Mouse (Mus musculus): ENCODE data around the gene Yipf2. TPM values are rescaled to one million over a fixed set of nuclear protein-coding genes. Genes with fewer than 3 reads are reported as not detected.
"Not testable (repeated sequence)": the region's sequence is repeated elsewhere in the genome, so short reads cannot be mapped to it uniquely, and the experiment has no call there.

Gene Yipf2
- polyA plus RNA-seq, 1 experiment: 58.7 TPM

- no peaks in the 10 kb centered on the region for H3K4me1 ChIP-seq (ENCODE audit: control insufficient read depth, insufficient read depth, low read length)
- H3K4me3 ChIP-seq (replicated peaks; ENCODE audit: extremely low read depth, low read depth, low read length): no peak overlapping the region
- 51% methylated on average over 10 of the region's 10 CpGs for WGBS
- DNase-seq: peak; percentile 56
- TF ChIP-seq POLR2A (IDR thresholded peaks at IDR 0.05; ENCODE audit: borderline replicate concordance, extremely low read depth, low read depth, low read length) (no peak), CTCF (IDR thresholded peaks at IDR 0.05; ENCODE audit: insufficient read depth, low read length) (peak; percentile 71)
These were observed 9.2 kb upstream of the Yipf2 start for GRCm38 (mm10) chr9:21601722-21602399.

- TF ChIP-seq CTCF (IDR thresholded peaks at IDR 0.05; ENCODE audit: insufficient read depth, low read length) (no peak), POLR2A (IDR thresholded peaks at IDR 0.05; ENCODE audit: borderline replicate concordance, extremely low read depth, low read depth, low read length) (no peak)
- no peaks in the 10 kb centered on the region for H3K4me1 ChIP-seq (ENCODE audit: control insufficient read depth, insufficient read depth, low read length)
- no peak for DNase-seq
- 55% methylated on average over 2 of the region's 2 CpGs for WGBS
- H3K4me3 ChIP-seq (replicated peaks; ENCODE audit: extremely low read depth, low read depth, low read length): no peak overlapping the region
These were observed 8.4 kb upstream of the Yipf2 start for GRCm38 (mm10) chr9:21601073-21601472.

DNA sequence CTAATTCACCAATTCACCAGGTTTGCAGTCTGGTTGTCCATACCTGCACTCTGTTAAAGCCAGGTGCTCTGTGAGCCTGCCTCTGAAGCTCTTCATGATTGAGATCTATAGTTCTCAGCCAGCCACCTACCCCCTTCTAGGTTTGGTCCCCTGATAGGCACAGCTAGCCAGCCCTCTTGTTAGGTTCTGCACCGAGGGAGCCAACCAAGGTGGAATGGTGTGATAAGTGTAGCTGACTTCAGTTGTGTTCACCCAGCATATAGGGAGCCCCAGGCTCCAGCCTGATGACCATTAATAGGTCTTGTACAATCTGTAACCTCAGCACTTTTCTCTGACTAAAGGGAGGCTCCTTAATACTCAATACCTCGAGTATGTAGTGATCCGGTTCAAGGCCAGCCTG lies 7.6 kb upstream of the Yipf2 start:
- Histone ChIP-seq H3K4me1 (ENCODE audit: control insufficient read depth, insufficient read depth, low read length) (no peaks in the 10 kb centered on the region), H3K4me3 (replicated peaks; ENCODE audit: extremely low read depth, low read depth, low read length) (no peak overlapping the region)
- TF ChIP-seq POLR2A (IDR thresholded peaks at IDR 0.05; ENCODE audit: borderline replicate concordance, extremely low read depth, low read depth, low read length) (no peak), CTCF (IDR thresholded peaks at IDR 0.05; ENCODE audit: insufficient read depth, low read length) (no peak)
- no peak for DNase-seq
- WGBS: 71% methylated on average over 3 of the region's 3 CpGs

- TF ChIP-seq POLR2A (IDR thresholded peaks at IDR 0.05; ENCODE audit: borderline replicate concordance, extremely low read depth, low read depth, low read length) (no peak), CTCF (IDR thresholded peaks at IDR 0.05; ENCODE audit: insufficient read depth, low read length) (peak; percentile 46; the same call in 1 of the 2 replicates)
- H3K4me1 ChIP-seq (ENCODE audit: control insufficient read depth, insufficient read depth, low read length): peaks cover 4% of the 10 kb centered on the region; the same call in 1 of the 2 replicates
- H3K4me3 ChIP-seq (replicated peaks; ENCODE audit: extremely low read depth, low read depth, low read length): no peak overlapping the region
- DNase-seq: no peak
- WGBS: 27% methylated on average over 2 of the region's 2 CpGs
These were observed 5.6 kb upstream of the Yipf2 start for GRCm38 (mm10) chr9:21598198-21598597.

DNA sequence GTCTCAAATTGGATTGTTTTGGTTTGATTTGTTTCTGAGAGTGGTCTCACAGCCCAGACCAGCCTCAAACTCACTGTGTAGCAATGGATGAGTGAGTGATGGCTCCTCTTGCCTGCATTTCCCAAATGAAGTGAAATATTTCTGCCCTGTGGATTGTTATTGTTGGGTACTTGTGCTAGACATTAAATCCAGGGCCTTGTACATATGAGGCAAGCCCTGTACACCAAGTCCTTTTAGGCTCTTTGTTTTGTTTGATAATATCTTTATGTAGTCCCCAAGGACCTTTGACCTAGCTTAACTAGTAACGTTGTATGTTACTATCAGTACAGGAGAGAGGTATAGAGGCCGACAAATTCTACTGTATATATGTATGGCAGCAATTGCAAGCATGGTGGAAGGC lies 2.2 kb upstream of the Yipf2 start:
- Histone ChIP-seq H3K4me3 (replicated peaks; ENCODE audit: extremely low read depth, low read depth, low read length) (no peak overlapping the region), H3K4me1 (ENCODE audit: control insufficient read depth, insufficient read depth, low read length) (peaks cover 7% of the 10 kb centered on the region; the same call in 1 of the 2 replicates)
- DNase-seq: no peak
- no peak for TF ChIP-seq CTCF (IDR thresholded peaks at IDR 0.05; ENCODE audit: insufficient read depth, low read length)
- no peak for TF ChIP-seq POLR2A (IDR thresholded peaks at IDR 0.05; ENCODE audit: borderline replicate concordance, extremely low read depth, low read depth, low read length)
- WGBS: 74% methylated on average over 2 of the region's 2 CpGs

GRCm38 (mm10) chr9:21594350-21594749 lies 1.7 kb upstream of the Yipf2 start:
- H3K4me3 ChIP-seq (replicated peaks; ENCODE audit: extremely low read depth, low read depth, low read length); H3K4me1 ChIP-seq (ENCODE audit: control insufficient read depth, insufficient read depth, low read length); DNase-seq: not testable (repeated sequence)
- WGBS: 83% methylated on average over 8 of the region's 8 CpGs

GRCm38 (mm10) chr9:21593122-21593721 lies 594 bp upstream of the Yipf2 start:
- peak overlapping the region; percentile 84 for H3K4me3 ChIP-seq (replicated peaks; ENCODE audit: extremely low read depth, low read depth, low read length)
- no peak for TF ChIP-seq CTCF (IDR thresholded peaks at IDR 0.05; ENCODE audit: insufficient read depth, low read length)
- TF ChIP-seq POLR2A (IDR thresholded peaks at IDR 0.05; ENCODE audit: borderline replicate concordance, extremely low read depth, low read depth, low read length): no peak
- WGBS: 1% methylated on average over 69 of the region's 69 CpGs
- H3K4me1 ChIP-seq (ENCODE audit: control insufficient read depth, insufficient read depth, low read length): peaks cover 7% of the 10 kb centered on the region; the same call in 1 of the 2 replicates
- DNase-seq: peak; percentile 38

DNA sequence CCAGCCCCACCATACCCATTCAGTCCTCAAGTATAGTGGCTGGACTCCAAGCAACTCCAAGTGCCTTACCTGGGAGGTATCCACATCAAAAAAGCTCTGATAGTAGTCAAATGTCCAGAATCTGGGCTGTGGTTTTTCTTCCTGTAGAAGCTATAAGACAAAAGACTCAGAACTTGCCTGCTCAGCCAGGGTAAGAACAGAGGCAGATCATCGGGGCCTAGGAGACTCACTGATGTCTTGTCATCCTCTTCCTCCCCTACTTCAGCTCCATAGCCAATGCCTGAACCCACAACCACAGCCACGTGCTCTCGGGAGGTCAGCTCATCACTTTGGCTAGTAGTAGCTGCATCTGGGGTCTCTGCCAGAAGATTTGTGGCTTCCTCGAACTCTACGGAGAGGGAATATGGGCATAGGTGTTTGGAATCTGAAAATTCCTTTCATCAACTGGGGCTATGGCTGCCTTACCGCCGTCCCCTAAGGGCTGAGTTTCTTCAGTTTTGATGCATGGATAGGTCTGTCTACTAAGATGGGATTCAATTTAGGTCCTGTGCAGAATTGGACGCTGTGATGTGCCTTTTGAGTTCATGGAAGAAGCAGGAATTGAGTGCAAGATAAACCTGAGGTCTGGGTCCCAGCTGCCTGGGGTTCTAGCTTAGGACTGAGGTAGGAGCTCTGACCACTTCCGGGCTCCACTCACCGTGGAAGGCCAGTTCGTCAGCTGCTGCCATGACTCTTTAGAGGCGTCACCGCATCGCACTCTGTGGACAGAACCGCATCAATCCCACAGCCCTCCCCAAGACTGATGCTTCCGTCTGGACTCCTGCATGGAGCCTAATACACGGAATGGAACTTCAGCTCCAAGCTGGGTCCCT lies 561 bp downstream of the Yipf2 start:
- peak overlapping the region; percentile 84 for H3K4me3 ChIP-seq (replicated peaks; ENCODE audit: extremely low read depth, low read depth, low read length)
- H3K4me1 ChIP-seq (ENCODE audit: control insufficient read depth, insufficient read depth, low read length): peaks cover 7% of the 10 kb centered on the region; the same call in 1 of the 2 replicates
- TF ChIP-seq CTCF (IDR thresholded peaks at IDR 0.05; ENCODE audit: insufficient read depth, low read length) (no peak), POLR2A (IDR thresholded peaks at IDR 0.05; ENCODE audit: borderline replicate concordance, extremely low read depth, low read depth, low read length) (no peak)
- DNase-seq: no peak
- WGBS: 13% methylated on average over 17 of the region's 17 CpGs

DNA sequence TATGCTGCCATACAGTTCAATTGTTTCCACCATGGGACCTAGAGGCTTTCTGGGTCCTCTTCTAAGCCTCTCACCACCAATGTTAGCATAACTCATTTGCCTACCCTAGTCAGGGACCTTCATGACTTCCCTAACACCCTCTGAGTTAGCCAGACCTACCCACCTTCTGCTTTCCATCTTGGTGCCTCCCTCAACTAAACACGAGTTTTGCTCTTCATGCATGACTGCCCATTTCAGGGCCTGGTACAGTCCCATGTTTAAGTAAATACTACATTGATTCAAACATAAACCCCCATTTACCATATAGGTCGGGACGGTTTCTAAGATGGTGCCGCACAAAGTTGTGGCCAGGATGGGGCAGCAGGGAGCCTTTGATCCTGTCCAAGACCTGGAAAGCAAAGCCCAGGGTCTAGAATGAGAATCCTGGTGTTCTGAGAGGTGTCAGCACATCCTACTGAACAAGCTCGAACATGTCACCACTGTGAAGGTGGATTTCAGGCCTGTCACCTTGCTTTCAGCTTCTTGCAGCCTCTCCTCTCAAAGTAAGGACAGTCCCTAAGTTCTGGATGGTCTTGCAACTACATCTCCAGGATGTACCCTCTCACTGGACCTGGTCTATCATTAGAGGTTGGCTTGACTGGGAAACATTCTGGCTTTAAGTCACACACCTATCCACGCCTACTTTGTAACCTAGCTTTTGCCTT lies 1.3 kb downstream of the Yipf2 start:
- H3K4me3 ChIP-seq (replicated peaks; ENCODE audit: extremely low read depth, low read depth, low read length): no peak overlapping the region
- 80% methylated on average over 6 of the region's 6 CpGs for WGBS
- peaks cover 7% of the 10 kb centered on the region; the same call in 1 of the 2 replicates for H3K4me1 ChIP-seq (ENCODE audit: control insufficient read depth, insufficient read depth, low read length)
- TF ChIP-seq CTCF (IDR thresholded peaks at IDR 0.05; ENCODE audit: insufficient read depth, low read length): no peak
- TF ChIP-seq POLR2A (IDR thresholded peaks at IDR 0.05; ENCODE audit: borderline replicate concordance, extremely low read depth, low read depth, low read length): no peak
- DNase-seq: no peak
